Mouse (Mus musculus): Measurements from ENCODE around the gene Dab1. TPM values are rescaled to one million over a fixed set of nuclear protein-coding genes. Genes with fewer than 3 reads are reported as not detected.
A peak's percentile ranks its signal among the peaks of the same experiment; 100 is the strongest.

Dab1 gene
- polyA plus RNA-seq, 1 experiment: 35.8 TPM

DNA sequence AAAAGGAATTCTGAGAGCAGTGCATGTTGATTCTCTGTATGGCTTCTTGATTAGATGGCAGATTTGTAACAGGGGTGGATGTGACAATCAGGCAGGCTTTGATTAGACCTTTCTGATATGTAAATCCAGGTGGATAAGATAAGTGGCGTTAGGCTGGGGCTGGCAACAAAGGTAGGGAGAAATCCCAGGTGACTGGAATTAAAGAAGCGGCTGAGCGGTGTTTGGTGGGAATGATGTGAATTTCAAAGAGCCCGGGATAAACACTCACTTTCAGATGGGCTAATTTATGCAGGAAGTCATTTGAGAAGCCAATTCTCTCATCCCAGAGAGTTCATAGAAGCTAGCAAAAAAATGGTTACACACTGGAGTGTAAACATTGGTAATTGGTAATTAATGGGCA is 598.2 kb downstream of the Dab1 start:
- DNase-seq: no peak
- TF ChIP-seq POLR2A (IDR thresholded peaks at IDR 0.05; ENCODE audit: borderline replicate concordance, insufficient read depth, low read length): no peak
- Histone ChIP-seq H3K4me3 (replicated peaks; ENCODE audit: insufficient read depth, low read depth, low read length) (no peak overlapping the region), H3K27me3 (ENCODE audit: control insufficient read depth, insufficient read depth, low read length) (no peaks in the 10 kb centered on the region), H3K27ac (ENCODE audit: insufficient read depth, low read length) (no peak overlapping the region), H3K4me1 (ENCODE audit: control insufficient read depth, insufficient read depth, low read length) (no peaks in the 10 kb centered on the region)
- 87% methylated on average over 4 of the region's 4 CpGs for WGBS

DNA sequence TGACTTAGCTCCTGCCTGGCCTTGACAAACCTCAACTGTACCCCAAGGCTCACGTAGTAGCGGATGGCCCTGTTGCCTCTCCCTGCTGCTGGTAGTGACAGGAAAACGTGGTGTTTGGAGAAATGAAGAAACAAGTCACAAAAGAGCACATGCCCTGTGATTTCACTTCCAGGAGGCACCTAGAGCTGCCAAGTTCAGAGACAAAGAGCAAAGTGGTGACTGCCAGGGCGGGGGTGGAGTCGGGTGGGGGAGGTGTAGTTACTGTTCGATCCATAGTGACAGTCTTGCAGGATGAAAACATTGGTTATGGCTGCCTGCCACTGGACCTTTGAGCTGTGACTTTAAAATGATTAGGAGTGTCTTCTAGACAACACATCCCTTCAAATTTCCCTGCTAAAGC is 599.6 kb downstream of the Dab1 start:
- TF ChIP-seq CTCF (IDR thresholded peaks at IDR 0.05; ENCODE audit: borderline replicate concordance, insufficient read depth, low read depth, low read length): no peak
- TF ChIP-seq POLR2A (IDR thresholded peaks at IDR 0.05; ENCODE audit: borderline replicate concordance, insufficient read depth, low read length): no peak
- Histone ChIP-seq H3K27me3 (ENCODE audit: control insufficient read depth, insufficient read depth, low read length) (no peaks in the 10 kb centered on the region), H3K4me1 (ENCODE audit: control insufficient read depth, insufficient read depth, low read length) (no peaks in the 10 kb centered on the region), H3K4me3 (replicated peaks; ENCODE audit: insufficient read depth, low read depth, low read length) (no peak overlapping the region), H3K27ac (ENCODE audit: insufficient read depth, low read length) (no peak overlapping the region)
- peak in 1 of 2 experiments; percentile 9 for DNase-seq
- 34% methylated on average over 6 of the region's 6 CpGs for WGBS

DNA sequence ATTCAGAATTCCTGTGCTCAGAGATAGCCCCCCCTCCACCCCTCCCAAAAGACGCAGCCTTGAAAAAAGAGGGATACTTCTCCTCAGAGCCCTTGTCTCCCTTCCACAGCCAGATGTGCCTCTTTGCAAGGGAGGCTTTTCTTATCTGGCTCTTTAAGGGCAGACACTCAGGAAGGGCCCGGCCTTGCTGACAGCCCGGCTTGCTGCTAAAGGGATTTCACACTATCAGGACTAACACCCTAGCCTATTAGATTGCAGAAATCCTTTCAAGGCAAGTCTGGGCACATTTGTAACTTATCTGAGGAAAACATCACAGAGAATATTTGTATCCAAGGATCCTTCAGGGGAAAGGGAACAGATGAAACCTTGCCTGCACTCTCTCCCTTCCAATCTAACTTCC is 600.9 kb downstream of the Dab1 start:
- H3K4me3 ChIP-seq (replicated peaks; ENCODE audit: insufficient read depth, low read depth, low read length): no peak overlapping the region
- H3K27me3 ChIP-seq (ENCODE audit: control insufficient read depth, insufficient read depth, low read length): no peaks in the 10 kb centered on the region
- 80% methylated on average over 3 of the region's 3 CpGs for WGBS
- no peaks in the 10 kb centered on the region for H3K4me1 ChIP-seq (ENCODE audit: control insufficient read depth, insufficient read depth, low read length)
- H3K27ac ChIP-seq (ENCODE audit: insufficient read depth, low read length): no peak overlapping the region
- TF ChIP-seq CTCF (IDR thresholded peaks at IDR 0.05; ENCODE audit: borderline replicate concordance, insufficient read depth, low read depth, low read length): no peak
- no peak for TF ChIP-seq POLR2A (IDR thresholded peaks at IDR 0.05; ENCODE audit: borderline replicate concordance, insufficient read depth, low read length)
- DNase-seq: no peak

DNA sequence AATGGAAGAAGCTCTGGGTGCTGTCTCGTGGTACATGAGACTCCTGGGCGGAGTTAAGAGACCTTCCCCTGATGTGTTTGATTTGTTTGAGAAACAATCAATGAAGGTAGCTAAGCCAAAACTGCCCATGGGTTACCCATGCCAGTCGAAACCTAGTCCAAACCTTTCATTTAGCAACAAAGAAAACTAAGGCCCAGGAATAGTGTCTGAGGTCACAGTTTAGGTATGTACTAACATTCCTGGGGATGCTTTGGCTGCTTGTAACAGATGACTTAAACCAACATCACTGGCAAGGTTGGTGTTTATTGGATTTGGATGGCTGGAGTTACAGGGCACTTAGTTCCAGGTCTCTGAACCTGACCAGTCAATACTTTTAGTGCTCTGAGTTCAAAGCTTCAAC is 610.1 kb downstream of the Dab1 start:
- Histone ChIP-seq H3K27me3 (ENCODE audit: control insufficient read depth, insufficient read depth, low read length) (no peaks in the 10 kb centered on the region; the same call in 1 of the 2 replicates), H3K27ac (ENCODE audit: insufficient read depth, low read length) (no peak overlapping the region), H3K4me1 (ENCODE audit: control insufficient read depth, insufficient read depth, low read length) (no peaks in the 10 kb centered on the region), H3K4me3 (replicated peaks; ENCODE audit: insufficient read depth, low read depth, low read length) (no peak overlapping the region)
- no peak for DNase-seq
- TF ChIP-seq CTCF (IDR thresholded peaks at IDR 0.05; ENCODE audit: borderline replicate concordance, insufficient read depth, low read depth, low read length): no peak
- no peak for TF ChIP-seq POLR2A (IDR thresholded peaks at IDR 0.05; ENCODE audit: borderline replicate concordance, insufficient read depth, low read length)
- WGBS: 84% methylated on average over 3 of the region's 3 CpGs

DNA sequence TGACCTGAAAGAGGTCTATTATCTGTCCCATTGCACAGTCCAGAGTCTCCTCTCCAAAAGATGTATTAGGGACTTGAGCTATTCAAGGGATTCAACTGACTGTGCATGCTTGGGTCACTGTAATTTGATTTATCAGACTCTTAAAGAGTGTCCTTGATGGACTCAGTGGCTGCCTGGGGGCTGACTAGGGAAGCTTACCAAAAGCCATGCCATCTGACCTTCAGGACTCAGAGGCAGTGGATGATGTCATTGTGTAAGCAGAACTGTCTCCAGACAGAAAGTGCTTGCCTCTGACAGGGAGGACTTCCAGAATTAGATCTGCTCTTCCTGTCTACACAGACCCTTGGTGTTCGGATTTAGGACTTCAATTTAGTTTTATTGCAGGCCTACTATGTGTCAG is 627.3 kb downstream of the Dab1 start:
- no peak overlapping the region for H3K27ac ChIP-seq (ENCODE audit: insufficient read depth, low read length)
- no peaks in the 10 kb centered on the region for H3K4me1 ChIP-seq (ENCODE audit: control insufficient read depth, insufficient read depth, low read length)
- H3K27me3 ChIP-seq (ENCODE audit: control insufficient read depth, insufficient read depth, low read length): no peaks in the 10 kb centered on the region
- WGBS: 82% methylated on average over 1 of the region's 1 CpGs
- DNase-seq: no peak
- H3K4me3 ChIP-seq (replicated peaks; ENCODE audit: insufficient read depth, low read depth, low read length): no peak overlapping the region
- TF ChIP-seq CTCF (IDR thresholded peaks at IDR 0.05; ENCODE audit: borderline replicate concordance, insufficient read depth, low read depth, low read length) (no peak), POLR2A (IDR thresholded peaks at IDR 0.05; ENCODE audit: borderline replicate concordance, insufficient read depth, low read length) (no peak)

DNA sequence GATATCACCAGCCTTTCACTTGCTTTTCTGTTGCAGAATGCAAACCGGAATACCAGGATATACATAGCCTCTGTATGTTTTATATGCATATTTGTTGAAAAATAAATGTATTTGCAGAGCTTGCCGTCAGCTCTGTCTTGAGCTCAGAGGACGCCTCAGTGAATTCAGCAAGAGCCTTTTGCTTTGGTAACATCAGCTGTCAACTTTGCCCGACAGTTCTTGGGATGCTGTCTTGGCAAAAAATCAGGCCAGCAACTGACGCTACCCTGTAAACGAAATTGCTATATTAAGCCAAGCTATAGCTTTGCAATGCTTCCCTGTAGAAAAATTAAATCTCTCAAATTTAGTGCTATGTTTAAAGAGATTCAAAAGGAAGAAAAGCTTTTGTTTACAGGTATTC is 630.3 kb downstream of the Dab1 start:
- no peak for TF ChIP-seq POLR2A (IDR thresholded peaks at IDR 0.05; ENCODE audit: borderline replicate concordance, insufficient read depth, low read length)
- TF ChIP-seq CTCF (IDR thresholded peaks at IDR 0.05; ENCODE audit: borderline replicate concordance, insufficient read depth, low read depth, low read length): no peak
- no peak overlapping the region for H3K27ac ChIP-seq (ENCODE audit: insufficient read depth, low read length)
- DNase-seq: no peak
- H3K27me3 ChIP-seq (ENCODE audit: control insufficient read depth, insufficient read depth, low read length): no peaks in the 10 kb centered on the region
- no peak overlapping the region for H3K4me3 ChIP-seq (replicated peaks; ENCODE audit: insufficient read depth, low read depth, low read length)
- 46% methylated on average over 6 of the region's 6 CpGs for WGBS
- no peaks in the 10 kb centered on the region for H3K4me1 ChIP-seq (ENCODE audit: control insufficient read depth, insufficient read depth, low read length)

DNA sequence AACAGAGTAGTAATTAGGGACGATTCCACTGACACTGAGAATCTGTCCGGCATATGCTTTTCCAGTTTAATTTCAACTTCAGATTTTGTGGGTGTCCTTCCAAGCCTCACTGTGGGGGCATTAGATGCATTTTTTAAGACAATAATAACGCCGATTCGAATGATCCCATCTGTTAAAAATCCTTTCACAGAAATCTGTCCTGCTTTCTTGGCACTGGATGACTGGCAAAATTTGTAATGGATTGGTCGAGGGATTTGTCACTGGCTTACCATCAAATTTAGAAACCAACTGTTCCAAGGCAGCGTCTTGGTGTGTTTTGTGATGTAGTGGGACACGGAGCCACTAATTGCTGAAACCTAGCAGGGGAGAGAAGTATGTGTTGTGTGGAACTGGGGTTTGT is 638.6 kb downstream of the Dab1 start:
- no peak for DNase-seq
- Histone ChIP-seq H3K27ac (ENCODE audit: insufficient read depth, low read length) (no peak overlapping the region), H3K27me3 (ENCODE audit: control insufficient read depth, insufficient read depth, low read length) (no peaks in the 10 kb centered on the region), H3K4me1 (ENCODE audit: control insufficient read depth, insufficient read depth, low read length) (no peaks in the 10 kb centered on the region), H3K4me3 (replicated peaks; ENCODE audit: insufficient read depth, low read depth, low read length) (no peak overlapping the region)
- WGBS: 27% methylated on average over 8 of the region's 8 CpGs
- no peak for TF ChIP-seq CTCF (IDR thresholded peaks at IDR 0.05; ENCODE audit: borderline replicate concordance, insufficient read depth, low read depth, low read length)
- no peak for TF ChIP-seq POLR2A (IDR thresholded peaks at IDR 0.05; ENCODE audit: borderline replicate concordance, insufficient read depth, low read length)

DNA sequence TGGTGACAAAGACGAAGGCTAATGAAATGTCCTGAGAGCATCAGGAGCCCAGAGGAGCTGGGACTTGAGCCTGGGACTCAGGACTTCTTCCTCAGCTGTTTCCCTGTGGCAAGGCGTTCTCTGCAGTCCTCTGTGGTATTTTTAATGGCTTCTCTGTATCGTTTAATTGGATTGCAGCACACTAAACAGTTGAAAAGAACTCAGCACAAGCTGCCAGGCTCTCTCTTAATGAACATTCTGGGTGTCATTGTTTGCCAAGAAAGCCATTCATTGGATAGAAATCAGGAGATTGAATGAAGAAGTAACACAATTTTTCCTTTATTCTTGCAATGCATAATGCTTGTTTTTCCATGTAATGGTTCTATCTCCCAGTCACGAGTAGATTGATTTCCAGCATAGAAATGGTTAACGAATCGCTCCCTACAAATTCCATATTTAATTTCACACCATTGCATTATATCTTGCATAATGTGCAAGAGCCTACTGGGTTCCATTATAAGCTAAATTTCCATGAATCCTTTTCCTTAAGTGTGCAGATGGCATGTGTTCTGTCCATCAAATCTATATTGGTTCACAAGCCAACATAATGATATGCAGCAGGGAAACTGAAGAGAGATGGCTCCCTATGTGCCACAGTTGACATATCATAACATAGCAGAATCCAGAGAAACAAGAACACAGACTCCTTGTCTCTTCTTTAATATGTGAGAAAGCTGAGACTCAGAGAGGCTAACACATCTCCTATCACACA is 650.4 kb downstream of the Dab1 start:
- Histone ChIP-seq H3K4me3 (replicated peaks; ENCODE audit: insufficient read depth, low read depth, low read length) (no peak overlapping the region), H3K27me3 (ENCODE audit: control insufficient read depth, insufficient read depth, low read length) (no peaks in the 10 kb centered on the region), H3K27ac (ENCODE audit: insufficient read depth, low read length) (no peak overlapping the region), H3K4me1 (ENCODE audit: control insufficient read depth, insufficient read depth, low read length) (no peaks in the 10 kb centered on the region)
- TF ChIP-seq POLR2A (IDR thresholded peaks at IDR 0.05; ENCODE audit: borderline replicate concordance, insufficient read depth, low read length): no peak
- TF ChIP-seq CTCF (IDR thresholded peaks at IDR 0.05; ENCODE audit: borderline replicate concordance, insufficient read depth, low read depth, low read length): no peak
- DNase-seq: no peak
- 35% methylated on average over 6 of the region's 6 CpGs for WGBS
